Mouse (Mus musculus) neural tube, embryonic 14.5 days (tissue): ENCODE measurements at regions not wholly inside any gene's neighbourhood (a gene's known extent, or its start where the extent isn't known, plus 50 kb on each side); places are given as distances from the start of the nearest gene placed in this dataset.
A peak's percentile ranks its signal among the peaks of the same experiment; 100 is the strongest.

ENCODE experiments used
- ATAC-seq: fragments of 200-750 bp; cut with Nextera tagmentation; 2 replicates; pipeline ENCODE4 v1.8.0; 2017; ENCODE audit warnings: low read depth, mild to moderate bottlenecking, moderate TSS enrichment, moderate library complexity
- H3K27ac ChIP-seq: fragments of 300-500 bp; sonication (generic); 2 replicates; pipeline ENCODE4 v1.5.1; 2014; ENCODE audit warnings: low read depth, mild to moderate bottlenecking, control low read depth, low read length, moderate library complexity, mixed read lengths
- H3K27me3 ChIP-seq: fragments of 300-500 bp; sonication (generic); 2 replicates; pipeline ENCODE4 v1.6.1; 2014; ENCODE audit warnings: low read length; ENCODE audit not compliant: control insufficient read depth, insufficient read depth
- H3K36me3 ChIP-seq: fragments of 300-500 bp; sonication (generic); 2 replicates; pipeline ENCODE4 v1.6.1; 2014; ENCODE audit warnings: low read length, mixed read lengths; ENCODE audit not compliant: control insufficient read depth, insufficient read depth
- H3K4me1 ChIP-seq: fragments of 300-500 bp; sonication (generic); 2 replicates; pipeline ENCODE4 v1.6.1; 2014; ENCODE audit warnings: low read length; ENCODE audit not compliant: control insufficient read depth, insufficient read depth
- H3K4me2 ChIP-seq: fragments of 300-500 bp; sonication (generic); 2 replicates; pipeline ENCODE4 v1.6.1; 2014; ENCODE audit warnings: mild to moderate bottlenecking, low read depth, low read length, control low read depth
- H3K4me3 ChIP-seq: fragments of 300-500 bp; sonication (generic); 2 replicates; pipeline ENCODE4 v1.5.1; 2014; ENCODE audit warnings: low read depth, low read length, control low read depth, mixed read lengths
- H3K9ac ChIP-seq: fragments of 300-500 bp; sonication (generic); replicated peaks from 2 replicates; pipeline ENCODE4 v1.6.1; 2014; ENCODE audit warnings: low read depth, mild to moderate bottlenecking, control low read depth, low read length, mixed read lengths
- H3K9me3 ChIP-seq: fragments of 300-500 bp; sonication (generic); 2 replicates; pipeline ENCODE4 v1.6.1; 2016; ENCODE audit warnings: low read length; ENCODE audit not compliant: control insufficient read depth
- WGBS: fragments of 180-500 bp; shearing (Covaris S2); extraction: QIAGEN DNeasy Blood & Tissue Kit; methylation state at CpG from one replicate; pipeline ENCODE4 v1.1.7; 2014; 5-methylcytosine and 5-hydroxymethylcytosine counted together

DNA sequence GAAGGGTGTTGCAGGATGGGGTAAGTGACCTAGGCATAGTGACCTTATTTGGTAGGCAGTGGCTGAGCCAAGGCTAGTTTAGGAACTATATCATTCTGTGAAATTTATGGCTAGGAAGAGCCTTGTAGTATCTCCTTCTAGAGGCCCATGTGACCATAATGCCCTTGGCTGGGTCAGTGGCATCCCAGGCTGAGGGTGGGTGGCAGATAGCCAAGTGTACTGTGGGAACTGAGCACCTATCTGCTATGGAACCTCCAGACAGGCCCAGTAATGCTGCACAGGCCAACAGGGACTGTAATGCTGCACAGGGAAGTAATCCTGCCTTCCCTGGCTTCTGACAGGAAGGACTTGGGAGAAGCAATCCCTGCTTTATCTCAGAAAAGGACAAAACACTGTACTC is 500.6 kb upstream of the Mki67 start:
- Histone ChIP-seq H3K9me3 (no peaks in the 10 kb centered on the region), H3K4me1 (peaks cover 20% of the 10 kb centered on the region), H3K9ac (no peak overlapping the region), H3K4me3 (no peak overlapping the region), H3K36me3 (no peaks in the 10 kb centered on the region), H3K4me2 (no peak overlapping the region), H3K27ac (no peak overlapping the region), H3K27me3 (no peaks in the 10 kb centered on the region)
- ATAC-seq = no peak

DNA sequence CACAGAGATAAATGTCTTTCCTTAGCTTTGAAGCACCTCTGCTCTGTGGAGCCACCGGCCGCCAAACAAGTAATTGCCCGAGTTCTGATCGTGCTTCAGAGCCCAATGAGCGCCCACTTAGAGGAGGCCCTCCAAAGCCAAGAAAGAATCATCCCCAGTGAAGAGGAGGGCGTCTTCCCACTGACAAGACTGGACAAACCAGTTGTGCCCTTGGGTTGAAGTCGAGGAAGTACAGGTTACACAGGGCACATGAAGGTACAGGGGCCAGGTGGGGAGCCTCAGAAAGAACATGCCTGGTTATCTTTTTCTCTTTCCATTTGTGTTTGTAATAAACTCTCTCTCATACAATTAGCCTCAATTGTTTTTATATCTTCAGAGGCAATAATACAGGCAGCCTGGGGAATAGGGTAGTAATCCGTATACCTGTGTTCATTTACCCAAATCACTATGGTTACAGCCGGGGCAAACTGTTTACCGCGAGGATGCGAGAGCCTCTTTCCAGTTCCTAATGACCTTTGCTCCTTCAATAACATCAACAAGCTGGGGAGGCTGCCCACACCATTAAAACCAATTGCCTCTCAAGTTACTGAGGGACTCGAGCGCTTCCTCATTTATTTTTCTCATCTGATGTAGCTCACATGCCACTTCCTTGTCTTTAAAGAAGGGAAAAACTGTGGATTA is 503.5 kb upstream of the Mki67 start:
- WGBS = 23% methylated on average over 14 of the region's 14 CpGs
- no peak overlapping the region for H3K4me3 ChIP-seq
- H3K27ac ChIP-seq = peak overlapping the region; percentile 46; the same call in 1 of the 2 replicates
- no peak overlapping the region for H3K4me2 ChIP-seq
- no peaks in the 10 kb centered on the region for H3K36me3 ChIP-seq
- ATAC-seq = peak; percentile 60; the same call in 1 of the 2 replicates
- H3K9me3 ChIP-seq = no peaks in the 10 kb centered on the region
- no peaks in the 10 kb centered on the region for H3K27me3 ChIP-seq
- no peak overlapping the region for H3K9ac ChIP-seq
- H3K4me1 ChIP-seq = peaks cover 13% of the 10 kb centered on the region

DNA sequence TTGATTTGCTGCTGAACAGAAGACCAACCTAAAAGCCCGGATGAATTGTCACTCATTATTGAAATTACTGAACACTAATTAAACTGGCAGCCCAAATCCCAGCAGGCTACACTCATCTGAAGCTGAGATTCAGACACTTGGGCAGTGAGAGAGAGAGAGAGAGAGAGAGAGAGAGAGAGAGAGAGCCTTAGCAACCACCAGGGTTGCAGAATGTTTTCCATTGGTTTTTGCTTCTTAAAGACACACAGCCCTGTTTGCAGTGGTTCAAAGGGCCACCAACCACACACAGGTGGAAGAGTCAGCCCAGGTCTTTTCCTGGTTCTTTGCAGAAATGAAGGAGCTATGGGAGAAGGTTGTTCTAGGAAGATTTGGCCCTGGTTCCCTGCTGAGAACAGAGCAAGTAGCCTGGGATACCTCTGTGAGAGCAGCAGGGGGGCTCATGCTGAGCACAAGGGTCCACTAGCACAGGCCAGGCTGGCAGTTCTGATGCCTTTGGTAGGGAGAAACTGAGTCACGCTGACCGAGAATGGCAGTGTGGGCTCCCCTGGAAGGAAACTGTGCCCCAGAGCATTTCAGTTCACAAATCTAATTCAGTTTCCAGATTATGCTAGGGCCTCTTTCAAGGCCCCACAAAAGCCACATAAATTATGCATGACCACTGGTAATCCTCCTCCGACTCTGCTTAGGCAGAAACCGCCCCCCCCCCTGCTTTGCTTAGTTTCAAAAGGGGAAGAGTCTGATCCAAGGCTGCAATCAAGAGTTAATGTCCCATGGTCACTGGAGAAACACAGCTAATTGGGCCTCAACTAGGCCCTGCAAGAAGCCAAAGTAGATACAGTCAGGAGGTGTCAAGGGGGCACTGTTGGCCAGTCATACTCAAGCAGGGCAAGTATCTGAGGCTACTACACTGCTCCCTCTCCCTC is 504.3 kb upstream of the Mki67 start:
- no peak overlapping the region for H3K4me2 ChIP-seq
- peak; percentile 65 for ATAC-seq
- no peaks in the 10 kb centered on the region for H3K36me3 ChIP-seq
- no peak overlapping the region for H3K9ac ChIP-seq
- H3K4me1 ChIP-seq = peaks cover 13% of the 10 kb centered on the region
- peak overlapping the region; percentile 49; the same call in 1 of the 2 replicates for H3K27ac ChIP-seq
- H3K9me3 ChIP-seq = no peaks in the 10 kb centered on the region
- H3K4me3 ChIP-seq = no peak overlapping the region
- 22% methylated on average over 5 of the region's 5 CpGs for WGBS
- no peaks in the 10 kb centered on the region for H3K27me3 ChIP-seq

DNA sequence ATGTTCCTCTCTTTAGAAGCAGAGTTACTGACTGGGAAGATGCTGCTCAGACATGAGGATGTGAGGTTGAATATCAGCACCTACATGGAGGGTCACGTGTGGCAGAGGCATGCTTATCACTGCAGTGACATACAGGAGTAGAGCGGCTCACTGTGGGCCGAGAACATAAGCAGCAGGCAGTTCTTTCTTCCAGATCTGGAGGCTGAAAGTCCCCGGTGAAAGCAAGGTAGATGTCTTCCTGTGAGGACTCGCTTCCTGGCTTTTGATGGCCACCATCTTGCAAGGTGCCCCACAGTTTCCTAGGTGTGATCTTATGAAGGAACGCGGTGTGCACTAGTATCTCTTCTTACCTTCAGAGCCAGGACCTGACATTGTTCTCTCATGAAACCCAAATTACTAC is 505.5 kb upstream of the Mki67 start:
- no peaks in the 10 kb centered on the region for H3K9me3 ChIP-seq
- no peak overlapping the region for H3K4me3 ChIP-seq
- ATAC-seq = no peak
- H3K9ac ChIP-seq = no peak overlapping the region
- no peaks in the 10 kb centered on the region for H3K36me3 ChIP-seq
- H3K27me3 ChIP-seq = no peaks in the 10 kb centered on the region
- no peak overlapping the region for H3K4me2 ChIP-seq
- peaks cover 13% of the 10 kb centered on the region for H3K4me1 ChIP-seq
- WGBS = 93% methylated on average over 7 of the region's 7 CpGs
- H3K27ac ChIP-seq = no peak overlapping the region

DNA sequence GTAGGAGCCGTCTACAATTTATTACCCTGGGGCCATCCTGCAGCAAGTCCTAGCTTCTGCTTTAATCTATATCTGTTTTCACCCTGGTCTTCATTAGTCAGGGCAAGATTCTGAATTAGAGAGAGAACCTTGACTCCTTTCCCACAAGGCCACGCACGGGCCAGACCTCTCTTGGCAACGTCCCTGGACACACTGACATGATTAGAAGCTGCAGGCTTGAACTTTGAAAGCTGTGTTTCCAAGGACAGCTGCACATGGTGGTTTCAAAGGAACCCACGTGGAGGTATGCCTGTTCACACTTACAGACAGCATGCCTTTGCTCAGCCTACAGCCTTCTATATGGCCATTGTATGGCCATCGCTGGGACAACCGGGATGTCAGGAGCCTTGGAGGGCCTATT is 509.9 kb upstream of the Mki67 start:
- no peak overlapping the region for H3K4me3 ChIP-seq
- no peaks in the 10 kb centered on the region for H3K36me3 ChIP-seq
- no peaks in the 10 kb centered on the region for H3K9me3 ChIP-seq
- no peaks in the 10 kb centered on the region for H3K27me3 ChIP-seq
- WGBS = 79% methylated on average over 7 of the region's 7 CpGs
- ATAC-seq = no peak
- no peaks in the 10 kb centered on the region for H3K4me1 ChIP-seq
- H3K27ac ChIP-seq = no peak overlapping the region
- H3K4me2 ChIP-seq = no peak overlapping the region
- no peak overlapping the region for H3K9ac ChIP-seq

DNA sequence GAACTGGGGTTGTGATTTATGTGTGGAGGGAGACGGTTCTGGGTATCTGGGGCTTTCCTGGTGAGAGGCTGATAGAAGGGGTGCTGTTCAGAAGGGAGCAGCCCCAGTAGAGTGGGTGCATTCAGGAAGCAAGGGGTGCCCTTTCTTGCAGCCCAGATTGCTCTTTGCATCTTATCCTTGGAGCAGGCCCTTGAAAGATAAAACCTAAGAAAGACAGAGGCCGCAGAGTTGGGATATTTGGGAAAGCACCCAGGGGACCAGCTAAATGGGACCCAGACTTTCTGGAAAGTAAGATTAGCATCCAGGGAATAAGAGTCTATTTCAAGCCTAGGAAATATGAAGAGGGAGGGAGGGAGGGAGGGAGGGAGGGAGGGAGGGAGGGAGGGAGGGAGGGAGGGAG is 512.2 kb upstream of the Mki67 start:
- WGBS = 54% methylated on average over 2 of the region's 2 CpGs
- Histone ChIP-seq H3K27ac (no peak overlapping the region), H3K4me1 (no peaks in the 10 kb centered on the region), H3K27me3 (no peaks in the 10 kb centered on the region), H3K4me2 (no peak overlapping the region), H3K36me3 (no peaks in the 10 kb centered on the region), H3K9ac (no peak overlapping the region), H3K4me3 (no peak overlapping the region), H3K9me3 (no peaks in the 10 kb centered on the region)
- no peak for ATAC-seq

DNA sequence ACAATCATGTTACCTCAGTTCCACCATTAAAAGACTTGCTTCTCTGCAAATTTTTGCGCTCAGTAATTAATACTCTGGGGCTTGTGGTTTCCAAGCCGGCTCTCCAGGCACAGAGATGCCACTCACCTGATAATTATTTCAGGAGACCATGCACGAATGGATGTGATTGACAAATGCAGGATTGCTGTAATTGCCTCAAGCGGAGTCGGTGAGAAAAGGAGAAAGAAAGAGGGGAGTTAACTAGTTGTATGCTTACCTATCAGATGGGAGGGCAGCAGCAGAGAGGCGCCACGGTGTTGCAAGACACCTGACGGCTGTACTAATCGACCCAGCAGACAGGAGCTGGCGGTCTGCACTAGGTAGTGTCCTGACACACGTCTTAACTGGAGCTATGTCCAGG is 513.4 kb upstream of the Mki67 start:
- no peak for ATAC-seq
- WGBS = 70% methylated on average over 11 of the region's 11 CpGs
- Histone ChIP-seq H3K4me3 (no peak overlapping the region), H3K27ac (no peak overlapping the region), H3K4me2 (no peak overlapping the region), H3K9ac (no peak overlapping the region), H3K4me1 (no peaks in the 10 kb centered on the region), H3K9me3 (no peaks in the 10 kb centered on the region), H3K27me3 (no peaks in the 10 kb centered on the region), H3K36me3 (no peaks in the 10 kb centered on the region)

GRCm38 (mm10) chr7:136232177-136232576 is 516.0 kb upstream of the Mki67 start:
- H3K9ac ChIP-seq = no peak overlapping the region
- 97% methylated on average over 4 of the region's 4 CpGs for WGBS
- no peak overlapping the region for H3K4me2 ChIP-seq
- no peaks in the 10 kb centered on the region for H3K4me1 ChIP-seq
- no peaks in the 10 kb centered on the region for H3K36me3 ChIP-seq
- no peak for ATAC-seq
- no peak overlapping the region for H3K27ac ChIP-seq
- no peaks in the 10 kb centered on the region for H3K9me3 ChIP-seq
- H3K27me3 ChIP-seq = no peaks in the 10 kb centered on the region
- H3K4me3 ChIP-seq = no peak overlapping the region

- no peak overlapping the region for H3K9ac ChIP-seq
- no peak overlapping the region for H3K4me3 ChIP-seq
- ATAC-seq = no peak
- WGBS = 48% methylated on average over 2 of the region's 2 CpGs
- no peak overlapping the region for H3K27ac ChIP-seq
- no peak overlapping the region for H3K4me2 ChIP-seq
- H3K4me1 ChIP-seq = peaks cover 4% of the 10 kb centered on the region; the same call in 1 of the 2 replicates
- no peaks in the 10 kb centered on the region for H3K9me3 ChIP-seq
- H3K36me3 ChIP-seq = no peaks in the 10 kb centered on the region
- H3K27me3 ChIP-seq = no peaks in the 10 kb centered on the region
These were observed 519.4 kb upstream of the Mki67 start for GRCm38 (mm10) chr7:136235563-136235962.
